Mouse (Mus musculus) limb, embryonic 10.5 days (tissue): ENCODE data around the gene Vps9d1. TPM values are rescaled to one million over a fixed set of nuclear protein-coding genes. Genes with fewer than 3 reads are reported as not detected.
"Not testable (repeated sequence)": the region's sequence is repeated elsewhere in the genome, so short reads cannot be mapped to it uniquely, and the experiment has no call there.

ENCODE experiments used
- DNase-seq: peaks from one replicate; pipeline ENCODE4 v3.0.0-alpha.2; 2017; ENCODE audit warnings: low spot score
- H3K27ac ChIP-seq: fragments of 300-500 bp; sonication (generic); 2 replicates; pipeline ENCODE4 v1.5.1; 2016; ENCODE audit warnings: mild to moderate bottlenecking
- H3K27me3 ChIP-seq: fragments of 300-500 bp; sonication (generic); 2 replicates; pipeline ENCODE4 v1.6.1; 2016; ENCODE audit warnings: low read depth, mild to moderate bottlenecking; ENCODE audit not compliant: poor library complexity, severe bottlenecking
- H3K36me3 ChIP-seq: fragments of 300-500 bp; sonication (generic); 2 replicates; pipeline ENCODE4 v1.6.1; 2016; ENCODE audit warnings: mild to moderate bottlenecking, moderate library complexity
- H3K4me1 ChIP-seq: fragments of 300-500 bp; sonication (generic); 2 replicates; pipeline ENCODE4 v1.6.1; 2016
- H3K4me3 ChIP-seq: fragments of 300-500 bp; sonication (generic); 2 replicates; pipeline ENCODE4 v1.5.1; 2016; ENCODE audit warnings: mild to moderate bottlenecking, moderate library complexity
- H3K9me3 ChIP-seq: fragments of 300-500 bp; sonication (generic); replicated peaks from 2 replicates; pipeline ENCODE4 v1.6.1; 2016; ENCODE audit warnings: mild to moderate bottlenecking
- WGBS: fragments of 180-500 bp; shearing (Covaris S2); methylation state at CpG from one replicate; pipeline ENCODE4 v1.1.7; 2016; 5-methylcytosine and 5-hydroxymethylcytosine counted together
- polyA plus RNA-seq: library from polyadenylated mRNA; unstranded; fragments of >200 nt; fragmentation: Nextera tagmentation; extraction: Ambion mirVana; gene quantifications from 2 replicates; pipeline ENCODE4 v1.2.1, GENCODE M21; 2016

Gene Vps9d1
- polyA plus RNA-seq, 1 experiment from 2014 or later = 26.7 TPM

DNA sequence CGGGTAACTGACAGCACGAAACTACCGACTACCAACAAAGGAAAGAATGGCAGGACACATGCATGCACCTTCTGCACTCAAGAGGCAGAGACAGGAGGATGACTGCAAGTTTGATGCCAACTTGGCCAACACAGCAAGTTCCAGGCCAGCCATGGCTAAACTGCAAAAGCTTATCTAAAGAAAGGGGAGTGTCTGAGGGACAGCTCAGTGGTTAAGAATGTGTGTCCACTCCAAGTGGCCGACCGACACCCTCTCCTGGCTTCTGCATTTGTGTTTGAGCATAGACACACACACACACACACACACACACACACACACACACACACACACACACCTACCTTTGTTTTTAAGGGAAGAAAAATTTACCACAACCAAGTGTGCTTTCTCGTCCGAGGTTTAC, 24.3 kb upstream of the Vps9d1 start:
- Histone ChIP-seq H3K4me1 (no peaks in the 10 kb centered on the region), H3K36me3 (peaks cover 83% of the 10 kb centered on the region)

DNA sequence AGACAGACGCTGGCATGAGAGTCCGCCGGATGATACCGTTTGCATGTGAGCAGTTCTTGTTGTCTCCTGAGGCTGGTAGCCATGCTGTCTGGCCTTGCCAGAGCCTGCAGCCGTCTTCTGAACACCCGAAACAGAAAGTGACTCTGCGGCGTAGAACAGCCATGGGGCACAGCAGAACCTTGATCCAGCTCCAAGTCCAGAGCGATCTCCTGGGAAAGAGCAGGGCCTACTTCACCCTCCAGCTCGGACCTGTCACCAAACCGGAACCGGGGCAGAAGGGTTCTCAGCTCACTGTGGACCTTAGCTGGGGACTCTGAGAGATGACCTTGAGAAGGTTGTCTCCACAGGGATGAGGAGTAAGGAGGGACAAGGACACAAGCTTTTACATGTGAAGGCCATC, 20.9 kb upstream of the Vps9d1 start:
- H3K4me3 ChIP-seq = no peak overlapping the region
- H3K4me1 ChIP-seq = no peaks in the 10 kb centered on the region
- no peaks in the 10 kb centered on the region for H3K9me3 ChIP-seq
- no peaks in the 10 kb centered on the region for H3K27me3 ChIP-seq
- no peak overlapping the region for H3K27ac ChIP-seq
- no peak for DNase-seq
- 94% methylated on average over 12 of the region's 12 CpGs for WGBS
- peaks cover 88% of the 10 kb centered on the region for H3K36me3 ChIP-seq

More for the DNA sequence above, 24.3 kb upstream of the Vps9d1 start:
- Histone ChIP-seq H3K9me3 (no peaks in the 10 kb centered on the region), H3K4me3 (no peak overlapping the region), H3K27me3 (no peaks in the 10 kb centered on the region), H3K27ac (no peak overlapping the region)
- DNase-seq = no peak
- WGBS = 87% methylated on average over 7 of the region's 7 CpGs

DNA sequence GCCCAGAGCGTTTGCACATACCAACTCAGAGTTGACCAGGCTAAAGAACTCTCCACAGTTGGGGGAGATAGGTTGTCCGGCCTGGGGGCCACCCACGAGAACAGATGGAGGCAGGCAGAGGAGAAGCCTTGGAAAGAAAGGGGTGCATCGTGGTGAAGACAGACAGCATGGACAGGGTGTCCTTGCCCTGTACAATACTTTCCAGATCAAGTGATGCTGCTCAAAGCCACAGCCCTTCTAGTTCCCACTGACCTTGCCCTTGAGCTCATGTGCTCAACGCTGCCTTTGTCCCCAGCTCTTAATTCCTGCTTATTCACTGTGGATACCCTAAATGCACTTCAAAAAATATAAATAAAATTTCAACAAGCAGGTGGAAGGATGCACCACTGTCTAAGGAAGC, 20.3 kb upstream of the Vps9d1 start:
- WGBS = 86% methylated on average over 5 of the region's 5 CpGs
- no peak overlapping the region for H3K27ac ChIP-seq
- H3K9me3 ChIP-seq = no peaks in the 10 kb centered on the region
- DNase-seq = no peak
- no peak overlapping the region for H3K4me3 ChIP-seq
- no peaks in the 10 kb centered on the region for H3K4me1 ChIP-seq
- no peaks in the 10 kb centered on the region for H3K27me3 ChIP-seq
- H3K36me3 ChIP-seq = peaks cover 90% of the 10 kb centered on the region

DNA sequence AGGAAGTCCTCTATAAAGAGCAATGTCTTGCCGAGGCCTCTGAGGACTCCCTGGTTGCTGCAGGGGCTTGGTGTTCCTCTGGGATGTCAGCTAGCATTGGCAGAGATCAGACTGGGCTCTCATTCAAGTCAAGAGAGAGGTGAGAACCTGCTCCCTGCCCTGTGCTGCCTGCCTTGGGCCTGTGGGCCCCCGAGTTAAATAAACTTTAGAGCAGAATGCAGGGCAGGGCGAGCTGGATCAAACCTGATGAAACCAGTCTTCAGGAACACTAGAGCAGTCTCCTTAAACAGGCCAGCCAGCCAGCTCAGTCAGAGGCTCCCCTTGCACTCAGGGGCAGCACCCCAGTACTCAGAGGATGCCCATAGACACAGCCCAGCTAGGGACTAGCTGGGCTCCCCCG, 17.8 kb upstream of the Vps9d1 start:
- H3K27ac ChIP-seq = no peak overlapping the region
- no peaks in the 10 kb centered on the region for H3K27me3 ChIP-seq
- H3K9me3 ChIP-seq = no peaks in the 10 kb centered on the region
- WGBS = 81% methylated on average over 4 of the region's 4 CpGs
- H3K4me3 ChIP-seq = no peak overlapping the region
- peaks cover 97% of the 10 kb centered on the region for H3K36me3 ChIP-seq
- no peak for DNase-seq
- no peaks in the 10 kb centered on the region for H3K4me1 ChIP-seq

DNA sequence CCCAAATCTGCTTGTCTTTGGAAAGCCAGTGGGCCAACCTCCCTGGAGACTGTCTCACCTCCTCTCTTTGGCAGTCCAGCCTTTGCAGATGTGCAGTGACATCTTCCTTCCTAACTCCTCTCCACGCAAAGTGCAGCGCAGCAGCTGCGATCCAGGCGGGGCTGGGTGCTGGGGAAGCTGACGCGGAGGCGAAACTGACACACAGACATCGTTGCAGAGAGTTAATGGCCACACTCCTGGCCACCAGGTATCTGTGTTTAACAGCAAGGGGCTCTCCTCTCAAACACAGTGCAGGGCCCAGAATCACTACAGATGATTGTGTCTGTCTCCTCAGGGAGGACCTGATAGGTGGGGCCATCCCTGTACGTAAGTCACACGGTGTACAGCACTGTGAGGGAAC, 17.0 kb upstream of the Vps9d1 start:
- no peaks in the 10 kb centered on the region for H3K4me1 ChIP-seq
- 92% methylated on average over 10 of the region's 10 CpGs for WGBS
- no peaks in the 10 kb centered on the region for H3K27me3 ChIP-seq
- no peak overlapping the region for H3K27ac ChIP-seq
- no peak for DNase-seq
- H3K4me3 ChIP-seq = no peak overlapping the region
- peaks cover 98% of the 10 kb centered on the region for H3K36me3 ChIP-seq
- H3K9me3 ChIP-seq = no peaks in the 10 kb centered on the region

DNA sequence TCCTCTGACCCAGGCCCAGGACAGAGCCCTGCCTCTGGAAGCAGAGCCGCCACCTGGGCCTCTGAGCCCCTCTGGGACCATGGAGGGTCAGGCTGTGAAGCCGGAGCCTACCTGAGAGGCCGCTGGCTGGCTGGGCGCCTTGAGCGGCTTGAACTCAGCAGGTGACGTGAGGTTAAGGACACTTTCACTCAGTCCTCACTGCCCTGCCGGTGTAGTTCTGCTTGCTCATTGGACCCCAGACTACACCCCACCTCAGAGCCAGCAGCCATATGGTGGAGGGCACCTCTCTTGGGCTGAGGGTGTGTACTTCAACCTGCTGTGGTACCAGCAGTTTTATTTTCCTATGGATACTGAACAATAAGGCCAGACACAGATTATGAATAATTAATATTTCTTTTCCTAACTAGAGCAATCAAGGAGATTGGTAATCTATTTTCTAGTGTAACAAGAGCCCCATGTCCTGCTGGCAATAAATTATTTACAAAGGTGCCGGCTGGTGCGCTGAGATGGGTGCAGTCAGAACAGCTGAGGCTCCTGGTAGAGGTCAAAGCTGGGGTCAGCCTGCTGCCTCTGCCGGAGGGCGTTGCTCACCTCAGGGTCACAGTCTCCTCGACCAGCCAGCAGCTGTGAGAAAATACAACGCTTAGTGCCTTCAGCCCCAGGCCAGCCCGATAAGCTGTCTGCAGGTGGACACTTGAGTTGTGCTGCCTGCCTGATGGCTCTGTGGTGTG, 13.9 kb upstream of the Vps9d1 start:
- Histone ChIP-seq H3K4me1 (no peaks in the 10 kb centered on the region), H3K27me3 (no peaks in the 10 kb centered on the region), H3K4me3 (no peak overlapping the region), H3K9me3 (no peaks in the 10 kb centered on the region), H3K27ac (no peak overlapping the region), H3K36me3 (peaks cover 99% of the 10 kb centered on the region)
- DNase-seq = no peak
- 77% methylated on average over 14 of the region's 14 CpGs for WGBS

DNA sequence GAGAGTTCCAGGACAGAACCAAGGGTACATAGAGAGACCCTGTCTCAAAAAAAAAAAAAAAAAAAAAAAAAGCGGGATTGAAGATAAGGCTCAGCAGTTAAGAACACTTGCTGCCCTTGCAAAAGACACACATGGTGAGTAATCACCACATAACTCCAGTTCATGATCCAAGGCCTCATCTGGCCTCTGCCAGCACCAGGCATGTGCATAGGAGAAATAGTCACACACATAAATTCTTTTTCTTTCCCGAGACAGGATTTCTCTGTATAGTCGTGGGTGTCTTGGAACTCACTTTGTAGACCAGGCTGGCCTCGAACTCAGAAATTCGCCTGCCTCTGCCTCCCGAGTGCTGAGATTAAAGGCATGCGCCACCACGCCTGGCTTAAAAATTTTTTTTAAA, 3.4 kb upstream of the Vps9d1 start:
- not testable (repeated sequence) for H3K27me3 ChIP-seq, H3K4me3 ChIP-seq, H3K27ac ChIP-seq, DNase-seq, H3K9me3 ChIP-seq
- Histone ChIP-seq H3K36me3 (peaks cover 67% of the 10 kb centered on the region), H3K4me1 (peaks cover 30% of the 10 kb centered on the region)
- 88% methylated on average over 8 of the region's 8 CpGs for WGBS

DNA sequence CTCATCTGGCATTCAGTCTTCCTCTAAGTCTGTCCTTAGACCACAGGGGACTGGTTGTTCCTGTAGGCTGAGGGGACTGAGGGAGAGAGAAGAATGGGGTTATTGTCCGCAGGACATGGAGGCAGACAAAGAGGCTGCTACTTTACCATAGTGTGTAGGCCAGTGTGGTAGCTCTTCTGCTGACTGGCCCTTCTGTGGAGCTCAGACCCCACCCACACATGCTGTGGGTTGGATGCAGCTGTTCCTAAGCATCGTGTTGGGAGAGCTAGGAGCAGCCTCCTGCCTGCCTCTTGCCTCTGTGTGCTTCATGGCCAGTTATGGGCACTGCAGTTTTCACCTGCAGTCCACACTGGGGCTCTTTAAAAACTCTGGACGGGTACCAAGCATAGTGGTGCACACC, 3.0 kb upstream of the Vps9d1 start:
- Histone ChIP-seq H3K4me1 (peaks cover 34% of the 10 kb centered on the region), H3K9me3 (no peaks in the 10 kb centered on the region), H3K27me3 (no peaks in the 10 kb centered on the region), H3K4me3 (no peak overlapping the region), H3K27ac (no peak overlapping the region), H3K36me3 (peaks cover 62% of the 10 kb centered on the region)
- DNase-seq = no peak
- 90% methylated on average over 3 of the region's 3 CpGs for WGBS

DNA sequence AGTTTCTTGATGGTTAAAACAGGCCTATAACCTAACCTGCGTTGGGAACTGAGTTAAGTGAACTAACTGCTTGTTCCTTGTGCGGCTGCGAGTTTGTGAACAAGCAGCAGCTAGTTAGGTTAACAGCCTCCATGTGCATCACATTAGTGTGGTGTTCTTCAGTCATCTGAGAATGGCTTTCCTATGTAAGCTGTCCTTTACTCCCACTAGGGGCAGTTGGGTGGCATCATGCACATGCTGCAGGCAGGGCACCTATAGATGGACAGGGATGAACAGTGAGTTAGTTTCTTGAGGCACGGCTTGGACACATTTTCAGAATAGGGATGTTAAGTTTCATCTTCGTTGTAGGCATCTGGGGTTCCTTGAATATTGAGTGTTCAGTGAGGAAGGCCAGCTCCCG, 1.0 kb upstream of the Vps9d1 start:
- Histone ChIP-seq H3K9me3 (no peaks in the 10 kb centered on the region), H3K36me3 (peaks cover 66% of the 10 kb centered on the region), H3K4me1 (peaks cover 34% of the 10 kb centered on the region), H3K27me3 (no peaks in the 10 kb centered on the region), H3K4me3 (peak overlapping the region; percentile 86), H3K27ac (peak overlapping the region; percentile 92; the same call in 1 of the 2 replicates)
- DNase-seq = no peak
- WGBS = 66% methylated on average over 6 of the region's 6 CpGs

DNA sequence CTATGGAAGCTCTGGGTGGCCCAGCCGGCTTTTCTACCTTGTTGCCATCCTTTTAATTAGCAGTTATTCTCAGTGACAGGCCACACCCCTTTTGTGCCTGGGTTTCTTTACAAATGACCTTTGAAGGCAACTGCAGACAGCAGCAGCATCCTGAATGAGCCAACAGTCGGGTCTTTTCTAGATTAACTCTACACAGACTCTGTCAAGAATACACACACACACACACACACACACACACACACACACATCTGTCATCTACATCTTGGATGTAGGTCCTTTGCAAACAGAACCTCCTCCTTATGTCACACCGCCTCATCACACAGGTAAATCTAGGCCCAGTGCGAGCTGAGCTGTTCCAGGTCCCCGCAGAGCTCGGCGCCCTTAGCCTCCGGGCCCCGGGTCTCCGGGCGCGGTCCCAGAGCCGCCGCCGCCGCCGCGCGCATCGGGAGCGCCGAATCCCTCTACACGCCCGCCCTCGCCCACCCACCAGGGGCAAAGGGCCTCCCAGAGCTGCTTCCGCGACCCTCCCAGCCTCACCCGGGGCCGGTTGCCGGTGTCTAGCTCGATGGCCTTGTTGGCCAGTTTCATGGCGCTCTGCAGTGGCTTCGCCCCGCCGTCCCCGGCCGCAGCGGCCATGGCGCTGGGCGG, 573 bp downstream of the Vps9d1 start:
- Histone ChIP-seq H3K9me3 (no peaks in the 10 kb centered on the region), H3K4me1 (peaks cover 34% of the 10 kb centered on the region), H3K27me3 (no peaks in the 10 kb centered on the region), H3K36me3 (peaks cover 65% of the 10 kb centered on the region), H3K4me3 (peak overlapping the region; percentile 86), H3K27ac (peak overlapping the region; percentile 92)
- under 1% methylated on average over 35 of the region's 40 CpGs for WGBS
- peak; percentile 39 for DNase-seq

DNA sequence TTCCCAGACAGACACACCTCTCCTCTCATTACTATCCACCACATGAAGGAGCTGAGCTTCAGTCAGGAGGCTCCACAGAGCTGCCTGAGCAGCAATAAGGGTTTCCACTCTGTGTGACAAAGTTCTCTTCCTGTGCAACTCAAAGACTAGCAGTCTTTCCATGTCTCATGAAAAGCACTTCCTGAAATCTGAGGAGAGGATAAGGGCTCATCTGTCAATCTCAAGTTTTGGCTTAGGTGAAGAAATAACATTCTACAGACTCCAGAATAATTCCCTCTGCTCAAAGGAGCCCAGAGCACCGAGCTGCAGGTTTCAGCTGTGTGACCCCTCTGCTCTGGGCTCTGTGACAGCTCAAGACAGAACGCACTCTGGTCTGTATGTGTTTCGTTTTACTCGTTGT, 1.2 kb downstream of the Vps9d1 start:
- 52% methylated on average over 4 of the region's 4 CpGs for WGBS
- H3K9me3 ChIP-seq = no peaks in the 10 kb centered on the region
- H3K36me3 ChIP-seq = peaks cover 65% of the 10 kb centered on the region
- peak overlapping the region; percentile 92; the same call in 1 of the 2 replicates for H3K27ac ChIP-seq
- peaks cover 34% of the 10 kb centered on the region for H3K4me1 ChIP-seq
- no peaks in the 10 kb centered on the region for H3K27me3 ChIP-seq
- peak overlapping the region; percentile 86 for H3K4me3 ChIP-seq
- no peak for DNase-seq

DNA sequence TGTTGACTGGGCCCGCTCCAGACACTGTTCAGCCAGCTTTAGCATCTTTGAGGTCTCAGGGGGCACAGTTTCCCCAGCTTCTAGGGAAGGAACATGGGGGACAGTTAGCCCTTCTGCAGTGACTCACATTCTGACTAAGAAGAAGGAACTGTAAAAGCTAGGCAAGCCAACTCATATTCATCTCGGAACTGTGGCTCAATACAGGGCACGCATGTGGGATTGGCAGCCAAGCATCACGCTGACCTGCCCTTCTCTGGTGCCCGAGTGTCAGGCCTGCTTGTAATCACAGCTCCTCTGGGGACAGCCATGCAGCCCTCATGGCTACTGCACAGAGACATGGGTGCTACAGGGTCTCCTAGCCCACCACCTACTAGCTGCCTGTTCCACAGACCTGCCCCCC, 3.2 kb downstream of the Vps9d1 start:
- Histone ChIP-seq H3K4me3 (no peak overlapping the region), H3K27me3 (no peaks in the 10 kb centered on the region), H3K36me3 (peaks cover 65% of the 10 kb centered on the region), H3K27ac (no peak overlapping the region), H3K9me3 (no peaks in the 10 kb centered on the region), H3K4me1 (peaks cover 27% of the 10 kb centered on the region)
- WGBS = 98% methylated on average over 5 of the region's 5 CpGs
- DNase-seq = no peak

DNA sequence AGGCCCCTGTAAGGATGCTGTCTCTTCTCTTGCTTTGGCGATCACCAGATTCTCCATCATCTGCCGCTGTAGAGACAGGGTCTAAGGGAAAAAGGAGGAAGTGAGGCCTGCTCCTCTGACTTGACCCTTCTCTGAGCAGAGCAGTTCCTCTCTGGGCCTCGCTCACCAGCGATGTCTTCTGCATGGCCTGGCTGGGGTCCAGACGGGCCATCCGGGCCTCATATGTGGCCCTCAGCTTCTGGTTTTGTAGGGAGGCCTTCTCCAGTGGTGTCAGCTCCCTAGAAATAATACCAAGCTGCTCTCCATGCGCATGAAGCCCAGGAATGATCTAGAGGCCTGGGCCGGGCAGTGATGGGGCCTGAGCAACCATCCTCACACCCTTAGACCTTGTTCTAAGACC, 5.6 kb downstream of the Vps9d1 start:
- Histone ChIP-seq H3K4me3 (no peak overlapping the region), H3K27me3 (no peaks in the 10 kb centered on the region), H3K36me3 (peaks cover 84% of the 10 kb centered on the region), H3K4me1 (peaks cover 13% of the 10 kb centered on the region), H3K9me3 (no peaks in the 10 kb centered on the region), H3K27ac (no peak overlapping the region)
- DNase-seq = no peak
- WGBS = 97% methylated on average over 8 of the region's 8 CpGs
